Mouse (Mus musculus) gastrocnemius, postnatal 10 days (tissue): Measurements from ENCODE around the gene Sumo1. TPM values are rescaled to one million over a fixed set of nuclear protein-coding genes. Genes with fewer than 3 reads are reported as not detected.
"Not testable (repeated sequence)": the region's sequence is repeated elsewhere in the genome, so short reads cannot be mapped to it uniquely, and the experiment has no call there.

Experiments used
- DNase-seq: peaks from one replicate; pipeline ENCODE4 v3.0.0; 2021; ENCODE audit warnings: mixed read lengths
- long read RNA-seq, 2 experiments: library from polyadenylated mRNA; stranded (forward); transcript quantifications; one replicate each; pipeline ENCODE4 v2.0.0; 2021
- total RNA-seq, 2 experiments: library from RNA; stranded (reverse); gene quantifications; 2 replicates each; pipeline ENCODE4 v1.2.3; 2021

Sumo1 gene
- total RNA-seq = 10 to 100 TPM; 75.1 to 75.6 TPM
- long read RNA-seq, experiment 1, transcript Sumo1-201 (5 exons, 1,215 nt) = major isoform, 82 of 97 reads
- long read RNA-seq, experiment 1, partial matches to known transcripts = 6 of 97 reads
- long read RNA-seq, experiment 1, other reads (novel, unspliced or antisense) = 9 of 97 reads
- long read RNA-seq, experiment 2, transcript Sumo1-201 (5 exons, 1,215 nt) = major isoform, 98 of 106 reads
- long read RNA-seq, experiment 2, partial matches to known transcripts = 5 of 106 reads
- long read RNA-seq, experiment 2, other reads (novel, unspliced or antisense) = 3 of 106 reads

- peak; percentile 82 for DNase-seq
Observed at GRCm38 (mm10) chr1:59670641-59671168, at the start of gene Sumo1. TSS of gene Sumo1 (minus strand) at chr1:59670834.

GRCm38 (mm10) chr1:59719900-59720299 is 49.3 kb upstream of the Sumo1 start:
- DNase-seq = no peak

- DNase-seq = no peak
Observed at GRCm38 (mm10) chr1:59701766-59702165, 31.1 kb upstream of the Sumo1 start.

GRCm38 (mm10) chr1:59698207-59698606 is 27.6 kb upstream of the Sumo1 start:
- DNase-seq = no peak

GRCm38 (mm10) chr1:59697751-59698150 is 27.1 kb upstream of the Sumo1 start:
- no peak for DNase-seq

- DNase-seq = no peak
Observed at GRCm38 (mm10) chr1:59690467-59690866, 19.8 kb upstream of the Sumo1 start.

GRCm38 (mm10) chr1:59687493-59687892 is 16.9 kb upstream of the Sumo1 start:
- DNase-seq = no peak

- peak; percentile 66 for DNase-seq
Observed at GRCm38 (mm10) chr1:59684819-59685755, 14.5 kb upstream of the Sumo1 start, which contains the start of gene Nop58. TSS of gene Nop58 (plus strand) at chr1:59684971.

GRCm38 (mm10) chr1:59683926-59684818 is 13.5 kb upstream of the Sumo1 start:
- peak; percentile 15 for DNase-seq

- no peak for DNase-seq
Observed at GRCm38 (mm10) chr1:59673661-59674060, 3.0 kb upstream of the Sumo1 start.

GRCm38 (mm10) chr1:59669962-59670630 is 538 bp downstream of the Sumo1 start:
- DNase-seq = no peak

- no peak for DNase-seq
Observed at GRCm38 (mm10) chr1:59668871-59669270, 1.8 kb downstream of the Sumo1 start.

- DNase-seq = no peak
Observed at GRCm38 (mm10) chr1:59663456-59664135, 7.0 kb downstream of the Sumo1 start.

GRCm38 (mm10) chr1:59656244-59657171 is 14.1 kb downstream of the Sumo1 start:
- DNase-seq = no peak

GRCm38 (mm10) chr1:59653243-59653911 is 17.3 kb downstream of the Sumo1 start:
- DNase-seq = no peak

GRCm38 (mm10) chr1:59651201-59651819 is 19.3 kb downstream of the Sumo1 start:
- DNase-seq = no peak

GRCm38 (mm10) chr1:59646502-59646901 is 24.1 kb downstream of the Sumo1 start:
- DNase-seq = not testable (repeated sequence)

- no peak for DNase-seq
Observed at GRCm38 (mm10) chr1:59642488-59642887, 28.1 kb downstream of the Sumo1 start.
